Mouse (Mus musculus) hindbrain, postnatal 0 days (tissue): Measurements from ENCODE around the gene Tbxas1. TPM values are rescaled to one million over a fixed set of nuclear protein-coding genes. Genes with fewer than 3 reads are reported as not detected.

Source experiments
- ATAC-seq: fragments of 200-750 bp; cut with Nextera tagmentation; 2 replicates; pipeline ENCODE4 v1.8.0; 2017; ENCODE audit warnings: mild to moderate bottlenecking, moderate TSS enrichment, moderate library complexity
- DNase-seq: peaks from one replicate; pipeline ENCODE4 v3.0.0-alpha.2; 2015; ENCODE audit warnings: low spot score
- H3K27ac ChIP-seq: fragments of 300-500 bp; sonication (generic); 2 replicates; pipeline ENCODE4 v1.5.1; 2014; ENCODE audit warnings: mild to moderate bottlenecking
- H3K27me3 ChIP-seq: fragments of 300-500 bp; sonication (generic); 2 replicates; pipeline ENCODE4 v1.6.1; 2014; ENCODE audit warnings: low read length, mixed read lengths; ENCODE audit not compliant: insufficient read depth
- H3K36me3 ChIP-seq: fragments of 300-500 bp; sonication (generic); 2 replicates; pipeline ENCODE4 v1.6.1; 2014; ENCODE audit warnings: low read length, mixed read lengths; ENCODE audit not compliant: insufficient read depth
- H3K4me1 ChIP-seq: fragments of 300-500 bp; sonication (generic); 2 replicates; pipeline ENCODE4 v1.6.1; 2014; ENCODE audit warnings: antibody characterized with exemption, low read length, mixed read lengths; ENCODE audit not compliant: insufficient read depth
- H3K4me2 ChIP-seq: fragments of 300-500 bp; sonication (generic); 2 replicates; pipeline ENCODE4 v1.6.1; 2014; ENCODE audit warnings: low read depth, mild to moderate bottlenecking, low read length, moderate library complexity, mixed read lengths
- H3K4me3 ChIP-seq: fragments of 300-500 bp; sonication (generic); 2 replicates; pipeline ENCODE4 v1.5.1; 2014; ENCODE audit warnings: low read length
- H3K9ac ChIP-seq: fragments of 300-500 bp; sonication (generic); replicated peaks from 2 replicates; pipeline ENCODE4 v1.6.1; 2014; ENCODE audit warnings: mild to moderate bottlenecking, low read length, moderate library complexity, mixed read lengths
- H3K9me3 ChIP-seq: fragments of 300-500 bp; sonication (generic); 2 replicates; pipeline ENCODE4 v1.6.1; 2016; ENCODE audit warnings: low read length, mixed read lengths
- CTCF ChIP-seq: IDR thresholded peaks from 2 replicates; pipeline ENCODE4 v1.5.1; 2016; ENCODE audit warnings: antibody characterized with exemption, control low read depth, low read depth
- WGBS: fragments of 180-500 bp; shearing (Covaris S2); extraction: QIAGEN DNeasy Blood & Tissue Kit; methylation state at CpG from one replicate; pipeline ENCODE4 v1.1.7; 2014; 5-methylcytosine and 5-hydroxymethylcytosine counted together
- polyA plus RNA-seq: library from polyadenylated mRNA; unstranded; fragments of >200 nt; fragmentation: Nextera tagmentation; extraction: Ambion mirVana; gene quantifications from 2 replicates; pipeline ENCODE4 v1.2.1, GENCODE M21; 2015
- total RNA-seq: library from RNA; depleted of rRNA; stranded (reverse); fragments of >200 nt; gene quantifications from 2 replicates; pipeline ENCODE4 v1.2.3, GENCODE M21; 2014

The Tbxas1 gene
- total and polyA plus RNA-seq, 2 experiments from 2014 or later = 2.1 to 4.3 TPM

GRCm38 (mm10) chr6:38970759-38971158 is 95.6 kb downstream of the Tbxas1 start:
- Histone ChIP-seq H3K27ac (no peak overlapping the region), H3K36me3 (no peaks in the 10 kb centered on the region), H3K27me3 (no peaks in the 10 kb centered on the region), H3K4me2 (no peak overlapping the region), H3K9ac (no peak overlapping the region), H3K9me3 (no peaks in the 10 kb centered on the region), H3K4me3 (no peak overlapping the region), H3K4me1 (no peaks in the 10 kb centered on the region)
- no peak for ATAC-seq
- DNase-seq = no peak
- no peak for TF ChIP-seq CTCF
- 72% methylated on average over 6 of the region's 6 CpGs for WGBS

GRCm38 (mm10) chr6:38972826-38973225 is 97.6 kb downstream of the Tbxas1 start:
- no peak overlapping the region for H3K9ac ChIP-seq
- TF ChIP-seq CTCF = no peak
- no peaks in the 10 kb centered on the region for H3K4me1 ChIP-seq
- DNase-seq (no peak), ATAC-seq (no peak)
- H3K4me2 ChIP-seq = no peak overlapping the region
- H3K27me3 ChIP-seq = no peaks in the 10 kb centered on the region
- no peak overlapping the region for H3K4me3 ChIP-seq
- no peaks in the 10 kb centered on the region for H3K9me3 ChIP-seq
- WGBS = 39% methylated on average over 1 of the region's 1 CpGs
- no peak overlapping the region for H3K27ac ChIP-seq
- no peaks in the 10 kb centered on the region for H3K36me3 ChIP-seq

GRCm38 (mm10) chr6:38973441-38974161 is 98.4 kb downstream of the Tbxas1 start:
- Histone ChIP-seq H3K9ac (no peak overlapping the region), H3K4me2 (no peak overlapping the region), H3K27me3 (no peaks in the 10 kb centered on the region), H3K4me1 (no peaks in the 10 kb centered on the region), H3K4me3 (no peak overlapping the region), H3K9me3 (no peaks in the 10 kb centered on the region), H3K36me3 (no peaks in the 10 kb centered on the region), H3K27ac (no peak overlapping the region)
- TF ChIP-seq CTCF = no peak
- WGBS = 90% methylated on average over 10 of the region's 10 CpGs
- DNase-seq = no peak
- ATAC-seq = no peak

GRCm38 (mm10) chr6:38974162-38974525 is 98.9 kb downstream of the Tbxas1 start:
- no peak for ATAC-seq
- Histone ChIP-seq H3K27me3 (no peaks in the 10 kb centered on the region), H3K4me2 (no peak overlapping the region), H3K9ac (no peak overlapping the region), H3K4me3 (no peak overlapping the region), H3K27ac (no peak overlapping the region), H3K9me3 (no peaks in the 10 kb centered on the region), H3K4me1 (no peaks in the 10 kb centered on the region), H3K36me3 (no peaks in the 10 kb centered on the region)
- DNase-seq = no peak
- 71% methylated on average over 1 of the region's 1 CpGs for WGBS
- no peak for TF ChIP-seq CTCF

GRCm38 (mm10) chr6:38974536-38975268 is 99.5 kb downstream of the Tbxas1 start:
- H3K36me3 ChIP-seq = no peaks in the 10 kb centered on the region
- H3K9ac ChIP-seq = no peak overlapping the region
- 84% methylated on average over 8 of the region's 8 CpGs for WGBS
- no peaks in the 10 kb centered on the region for H3K9me3 ChIP-seq
- H3K27me3 ChIP-seq = no peaks in the 10 kb centered on the region
- no peak for TF ChIP-seq CTCF
- H3K4me1 ChIP-seq = no peaks in the 10 kb centered on the region
- H3K4me2 ChIP-seq = no peak overlapping the region
- DNase-seq = no peak
- no peak overlapping the region for H3K27ac ChIP-seq
- no peak for ATAC-seq
- H3K4me3 ChIP-seq = no peak overlapping the region

GRCm38 (mm10) chr6:38975866-38976265 is 100.7 kb downstream of the Tbxas1 start:
- H3K4me3 ChIP-seq = no peak overlapping the region
- H3K4me2 ChIP-seq = no peak overlapping the region
- no peak overlapping the region for H3K27ac ChIP-seq
- TF ChIP-seq CTCF = no peak
- H3K36me3 ChIP-seq = no peaks in the 10 kb centered on the region
- ATAC-seq (no peak), DNase-seq (no peak)
- H3K9me3 ChIP-seq = no peaks in the 10 kb centered on the region
- no peak overlapping the region for H3K9ac ChIP-seq
- no peaks in the 10 kb centered on the region for H3K4me1 ChIP-seq
- 87% methylated on average over 4 of the region's 4 CpGs for WGBS
- no peaks in the 10 kb centered on the region for H3K27me3 ChIP-seq

- WGBS = 76% methylated on average over 2 of the region's 2 CpGs
- H3K9me3 ChIP-seq = no peaks in the 10 kb centered on the region
- TF ChIP-seq CTCF = no peak
- DNase-seq (no peak), ATAC-seq (no peak)
- H3K4me3 ChIP-seq = no peak overlapping the region
- H3K4me1 ChIP-seq = no peaks in the 10 kb centered on the region
- no peak overlapping the region for H3K9ac ChIP-seq
- no peaks in the 10 kb centered on the region for H3K27me3 ChIP-seq
- H3K27ac ChIP-seq = no peak overlapping the region
- H3K36me3 ChIP-seq = no peaks in the 10 kb centered on the region
- H3K4me2 ChIP-seq = no peak overlapping the region
Measured at GRCm38 (mm10) chr6:38976355-38976754, 101.2 kb downstream of the Tbxas1 start.
